Mouse (Mus musculus) cerebellum, postnatal 14 days (tissue): Measurements from ENCODE around the gene Ino80b.

Source experiments
- DNase-seq, 2 experiments: peaks; one replicate each; pipeline ENCODE4 v3.0.0; 2021; ENCODE audit warnings: mixed read lengths in 2 of 2

Gene Ino80b

DNA sequence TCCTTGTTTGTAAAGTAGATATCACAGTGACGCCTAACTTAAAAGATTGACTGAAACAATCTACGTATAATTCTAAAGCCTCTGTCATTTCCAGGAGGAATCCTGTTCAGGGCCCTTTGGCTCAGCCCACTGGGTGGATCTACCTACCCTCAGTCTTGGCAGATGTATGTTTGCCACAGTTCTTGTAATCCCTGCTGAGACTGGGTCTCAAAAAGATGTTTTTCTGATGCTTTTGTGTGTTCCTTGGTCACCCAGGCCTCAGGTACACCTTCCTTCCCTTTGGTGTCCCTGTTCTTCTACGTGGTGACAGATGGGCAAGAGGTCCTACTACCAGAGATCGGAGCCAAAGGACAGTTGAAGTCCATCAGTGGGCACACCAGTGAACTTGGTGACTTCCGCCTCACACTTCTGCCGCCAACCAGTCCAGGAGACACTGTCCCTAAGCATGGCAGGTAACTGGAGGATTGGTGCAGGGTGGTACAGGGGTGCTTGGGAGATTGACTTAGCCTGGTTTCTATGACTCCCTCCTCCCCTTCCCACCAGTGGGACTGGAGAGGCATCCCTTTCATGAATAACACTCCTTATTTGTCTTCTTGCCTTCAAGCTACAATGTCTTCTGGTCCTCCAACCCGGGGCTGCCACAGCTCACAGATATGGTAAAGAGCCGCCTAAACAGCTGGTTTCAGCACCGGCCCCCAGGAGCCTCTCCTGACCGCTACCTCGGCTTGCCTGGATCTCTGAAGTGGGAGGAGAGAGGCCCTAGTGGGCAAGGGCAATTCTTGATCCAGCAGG lies 8.7 kb downstream of the Ino80b start:
- no peak for DNase-seq

DNA sequence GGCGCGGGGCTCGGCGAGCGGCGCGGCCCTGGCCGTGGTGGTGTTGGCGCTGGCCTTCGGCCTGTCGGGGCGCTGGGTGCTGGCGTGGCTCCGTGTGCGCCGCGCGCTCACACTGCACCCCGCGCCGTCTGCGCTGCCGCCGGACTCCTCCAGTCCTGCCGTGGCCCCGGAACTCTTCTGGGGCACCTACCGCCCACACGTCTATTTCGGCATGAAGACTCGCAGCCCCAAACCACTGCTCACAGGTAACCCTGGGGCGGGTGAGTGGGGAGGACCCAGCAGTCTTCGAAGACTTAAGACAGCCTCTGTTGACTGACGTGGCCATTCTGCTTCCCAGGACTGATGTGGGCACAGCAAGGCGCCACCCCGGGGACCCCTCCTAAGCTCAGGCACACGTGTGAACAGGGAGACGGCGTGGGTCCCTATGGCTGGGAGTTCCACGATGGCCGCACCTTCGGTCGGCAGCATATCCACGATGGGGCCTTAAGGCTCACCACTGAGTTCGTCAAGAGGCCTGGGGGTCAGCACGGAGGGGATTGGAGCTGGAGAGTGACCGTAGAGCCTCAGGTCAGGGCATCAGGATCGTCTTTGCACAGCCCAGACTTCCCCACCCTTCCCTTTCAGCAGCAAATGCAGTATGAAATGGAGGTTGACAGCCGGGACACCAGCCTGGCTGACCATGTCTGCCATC lies 9.4 kb downstream of the Ino80b start:
- DNase-seq, result peak in 1 of 2 experiments; percentile 46

DNA sequence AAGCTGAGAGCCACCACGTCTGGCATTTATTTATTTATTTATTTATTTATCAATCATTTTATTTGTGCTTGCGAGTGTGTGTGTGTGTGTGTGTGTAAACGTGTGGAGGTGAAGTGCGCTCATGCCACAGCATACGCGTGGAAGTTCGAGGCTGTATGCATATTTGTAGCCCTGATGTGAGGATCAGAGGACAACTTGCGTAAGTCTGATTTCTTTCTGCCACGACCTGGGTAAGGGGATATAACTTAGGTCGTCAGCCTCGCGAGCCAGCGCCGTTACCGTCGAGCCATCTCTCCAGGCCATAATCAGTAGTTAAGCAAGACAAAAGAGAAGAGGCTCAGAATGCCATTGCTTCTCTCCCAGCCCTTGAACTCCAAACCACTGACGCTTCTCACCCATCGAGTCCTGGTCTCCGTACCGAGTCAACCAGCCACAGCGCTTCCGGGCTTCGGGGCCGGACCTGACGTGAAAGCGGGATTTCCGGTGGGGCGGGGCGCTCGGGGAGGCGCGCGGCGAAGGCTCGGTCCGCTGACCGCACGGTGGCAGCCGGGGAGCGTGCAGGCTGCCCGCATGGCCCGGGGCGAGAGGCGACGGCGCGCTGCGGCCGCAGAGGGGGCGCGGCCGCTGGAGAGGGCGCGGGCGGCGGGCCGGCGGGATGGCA lies 10.1 kb downstream of the Ino80b start, which contains the start of gene Mogs:
Gene Mogs (plus strand): TSS at position 486 of the 661 bp plus-strand sequence.
- peak; percentile 94 to 95 for DNase-seq

DNA sequence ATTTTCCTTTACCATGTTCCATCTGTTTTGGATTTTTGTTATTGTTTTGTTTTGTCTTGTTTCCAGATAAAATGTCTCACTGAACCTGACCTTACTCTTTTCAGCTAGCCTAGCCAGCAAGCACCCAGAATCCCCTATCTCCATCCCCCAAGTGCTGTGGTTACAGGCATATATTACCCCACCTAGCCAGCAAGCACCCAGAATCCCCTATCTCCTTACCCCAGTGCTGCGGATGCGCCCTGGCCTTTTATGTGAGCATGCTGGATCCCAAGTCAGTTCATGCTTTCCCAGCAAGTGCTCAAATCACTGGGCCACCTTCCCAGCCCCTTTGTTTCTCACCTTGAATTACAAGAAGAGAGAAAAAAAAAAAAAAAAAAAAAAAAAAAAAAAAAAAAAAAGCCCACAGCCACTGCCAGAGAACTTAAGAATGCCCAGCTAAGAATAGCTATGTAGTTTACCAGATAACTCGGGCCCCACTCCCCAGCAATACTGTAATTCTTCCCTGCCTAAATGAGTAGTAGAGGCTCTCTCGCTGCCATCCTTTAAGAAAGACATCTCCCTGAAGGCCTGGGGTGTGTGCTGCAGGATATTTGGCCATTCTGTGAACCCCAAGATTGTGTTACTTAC lies 13.6 kb downstream of the Ino80b start:
- DNase-seq, result no peak

DNA sequence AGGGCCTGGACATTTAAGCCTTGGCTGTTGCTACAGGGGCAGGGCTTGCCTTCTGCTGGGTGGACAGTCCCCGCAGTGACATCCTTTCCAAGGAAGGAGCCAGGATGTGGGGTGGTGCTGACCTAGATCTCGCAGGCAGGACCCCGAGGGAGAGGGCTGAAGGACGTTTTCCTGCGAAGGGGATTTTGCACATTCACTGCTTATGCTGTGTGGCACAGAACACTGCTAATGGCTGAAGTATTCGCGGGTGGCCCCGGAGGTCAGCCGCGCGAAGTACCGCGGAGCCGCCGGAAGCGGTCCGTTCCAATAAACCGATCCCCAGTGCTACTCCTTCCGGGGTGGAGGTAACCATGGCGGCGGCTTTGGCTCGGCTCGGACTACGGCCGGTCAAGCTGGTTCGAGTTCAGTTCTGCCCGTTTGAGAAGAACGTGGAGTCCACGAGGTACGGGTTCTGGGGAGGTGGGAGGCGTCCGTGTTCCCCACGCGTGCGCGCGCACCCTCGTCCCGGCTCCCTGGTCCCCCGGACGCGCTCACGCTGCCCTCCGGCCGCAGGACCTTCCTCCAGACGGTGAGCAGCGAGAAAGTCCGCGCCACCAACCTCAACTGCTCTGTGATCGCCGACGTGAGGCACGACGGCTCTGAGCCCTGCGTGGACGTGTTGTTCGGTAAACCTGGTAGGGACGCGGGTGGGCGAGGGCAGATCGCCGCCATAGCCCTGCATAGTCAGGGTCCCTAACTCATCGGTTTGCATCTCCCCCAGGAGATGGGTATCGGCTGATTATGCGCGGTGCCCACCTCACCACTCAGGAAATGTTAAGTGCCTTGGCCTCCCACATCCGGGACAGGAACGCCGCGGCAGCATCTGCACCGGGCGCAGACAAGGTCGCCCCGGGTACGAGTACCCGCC lies 16.2 kb downstream of the Ino80b start, which contains the start of gene Mrpl53:
Gene Mrpl53 (plus strand): TSS at position 279 of the 907 bp plus-strand sequence.
- DNase-seq, result peak; percentile 88 to 89

DNA sequence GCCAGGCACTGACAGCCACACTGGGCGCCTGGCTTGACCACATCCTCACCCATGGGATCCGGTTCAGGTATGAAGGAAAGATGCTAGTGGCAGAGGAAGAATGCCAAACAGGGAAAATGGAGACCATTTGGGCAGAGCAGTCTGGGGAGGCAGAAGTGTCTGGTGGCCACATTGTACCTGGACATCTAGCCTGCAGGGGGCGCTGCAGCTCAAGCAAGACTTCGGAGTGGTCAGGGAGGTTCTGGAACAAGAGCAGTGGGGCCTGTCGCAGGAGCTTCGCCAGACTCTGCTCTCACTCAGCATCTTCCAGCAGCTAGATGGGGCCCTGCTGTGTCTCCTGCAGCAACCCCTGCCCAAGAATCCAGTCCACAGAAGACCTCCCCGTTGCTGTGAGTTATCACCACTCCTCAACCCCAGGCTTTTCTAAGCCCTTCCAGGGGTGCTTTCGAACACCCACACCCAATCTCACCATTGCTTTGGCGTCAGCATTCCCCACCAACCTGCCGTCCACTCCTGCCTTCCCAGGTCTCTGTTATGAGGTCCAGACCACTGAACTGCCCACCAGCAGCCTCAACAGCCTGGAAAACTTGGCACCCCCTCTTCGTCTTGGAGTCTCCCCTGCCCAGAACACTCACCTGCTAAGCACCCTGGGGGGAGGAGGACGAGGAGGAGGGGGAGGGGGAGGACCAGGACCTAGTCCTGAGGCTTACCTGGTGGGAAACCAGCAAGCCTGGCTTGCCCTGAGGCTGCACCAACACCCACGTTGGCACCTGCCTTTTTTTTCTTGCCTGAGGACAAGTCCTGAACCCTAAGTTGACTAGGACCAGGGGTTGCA lies 17.4 kb downstream of the Ino80b start:
- peak; percentile 75 to 93 for DNase-seq

DNA sequence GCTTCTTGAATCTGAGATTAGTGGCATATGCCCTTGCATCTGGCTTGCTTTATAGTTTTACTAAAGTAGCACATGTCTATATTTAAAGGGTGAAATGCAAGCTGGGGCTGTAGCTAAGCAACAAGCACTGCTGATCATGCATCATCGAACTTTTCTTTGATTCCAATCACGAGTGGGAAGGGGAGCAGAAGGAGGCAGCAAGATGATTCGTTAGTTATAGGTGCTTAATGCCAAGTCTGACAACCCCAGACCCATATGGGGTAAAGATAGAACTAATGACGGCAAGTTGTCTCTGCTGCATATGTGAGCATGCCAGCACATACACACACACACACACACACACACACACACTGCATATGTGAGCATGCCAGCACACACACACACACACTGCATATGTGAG lies 21.1 kb downstream of the Ino80b start:
- DNase-seq, result no peak

DNA sequence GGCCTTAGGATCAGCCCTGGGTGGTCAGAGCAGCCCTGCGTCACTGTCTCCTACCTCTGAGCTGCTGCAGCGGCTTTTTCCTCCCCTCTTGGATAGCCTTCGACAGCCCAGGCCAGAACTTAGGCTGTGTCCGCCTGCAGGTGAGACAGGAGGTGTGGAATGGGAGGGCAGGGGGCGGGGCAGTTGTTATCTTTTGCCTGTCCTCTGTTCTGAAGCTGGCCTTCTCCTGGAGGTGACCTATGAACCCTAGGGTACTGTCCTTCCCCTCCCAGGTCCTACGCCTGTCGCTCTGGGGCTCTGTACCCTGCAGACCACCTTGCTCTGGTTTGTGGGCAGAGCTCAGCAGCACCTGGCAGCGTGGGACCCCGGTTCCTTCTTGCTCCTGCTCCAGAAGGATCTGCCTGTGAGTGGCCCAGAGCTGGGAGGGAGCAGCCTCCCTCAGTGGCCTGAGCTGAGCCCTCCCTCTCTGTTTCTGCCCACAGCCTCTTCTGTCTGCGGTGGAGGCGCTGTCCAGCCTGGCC lies 22.0 kb downstream of the Ino80b start:
- DNase-seq, result no peak

DNA sequence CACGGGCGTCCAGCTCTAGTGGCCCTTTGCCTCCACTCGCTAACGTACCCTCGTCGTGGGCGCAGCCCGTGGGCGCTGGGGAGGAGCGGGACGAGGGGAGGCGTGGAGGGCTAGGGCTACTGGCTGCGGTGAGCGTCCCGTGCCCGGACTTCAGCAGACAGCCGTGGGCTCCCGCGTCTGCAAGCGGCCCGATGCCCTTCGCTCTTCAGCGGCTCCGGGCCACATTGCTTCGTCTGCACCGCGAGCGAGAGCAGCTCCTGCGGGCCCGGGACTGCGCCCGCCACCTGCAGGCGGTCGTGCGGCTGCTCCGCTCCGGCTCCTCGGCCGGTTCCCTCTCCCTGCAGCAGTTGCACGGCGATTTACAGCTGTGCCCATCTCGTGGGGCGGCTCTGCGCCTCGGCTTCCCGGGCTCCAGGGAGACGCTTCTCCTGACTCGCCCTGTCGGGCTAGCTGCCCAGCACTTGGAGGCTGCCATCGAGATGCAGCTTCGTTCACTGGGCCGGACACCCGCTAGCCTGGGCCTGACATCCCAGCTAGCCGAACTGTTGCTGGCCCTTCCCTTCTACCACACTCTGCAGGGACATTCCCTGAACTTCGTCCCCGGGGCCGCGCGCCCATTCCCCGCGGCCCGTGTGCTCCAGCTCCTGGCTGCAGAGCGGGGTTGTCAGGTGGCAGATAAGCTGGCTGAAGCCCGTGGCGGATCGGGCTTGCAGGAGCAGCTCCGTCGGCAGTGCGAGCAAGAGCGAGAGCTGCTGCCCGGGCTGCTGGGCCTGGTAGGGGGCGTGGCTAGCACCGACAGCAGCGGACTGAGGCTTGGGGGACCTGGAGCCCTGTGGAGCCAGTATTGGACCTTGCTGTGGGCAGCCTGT lies 23.3 kb downstream of the Ino80b start:
- DNase-seq, result peak; percentile 66 to 68

DNA sequence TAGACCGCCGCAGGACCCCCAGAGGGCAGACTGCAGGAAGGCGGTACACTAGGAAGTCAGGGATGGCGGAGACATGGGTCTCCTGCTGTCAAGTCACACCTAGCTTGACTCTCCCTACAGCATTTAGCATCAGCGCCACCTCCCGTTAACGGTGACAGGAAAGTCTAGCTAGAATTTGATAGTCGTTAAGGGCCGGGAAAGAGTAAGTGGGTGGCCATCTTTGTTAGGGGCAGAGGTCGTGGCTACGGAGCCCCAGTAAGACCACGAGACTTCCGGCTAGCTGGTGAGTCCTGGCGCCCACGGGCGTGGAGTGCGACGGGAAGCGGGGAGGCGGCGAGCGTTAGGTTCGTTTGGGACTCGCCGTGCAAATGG lies 23.9 kb downstream of the Ino80b start, which contains the start of the genes Ccdc142 and Gm42688:
Gene Ccdc142 (plus strand): TSS at position 286 of the 372 bp plus-strand sequence.
Gene Gm42688 (plus strand): TSS at position 302 of the 372 bp plus-strand sequence.
- DNase-seq, result peak; percentile 92

DNA sequence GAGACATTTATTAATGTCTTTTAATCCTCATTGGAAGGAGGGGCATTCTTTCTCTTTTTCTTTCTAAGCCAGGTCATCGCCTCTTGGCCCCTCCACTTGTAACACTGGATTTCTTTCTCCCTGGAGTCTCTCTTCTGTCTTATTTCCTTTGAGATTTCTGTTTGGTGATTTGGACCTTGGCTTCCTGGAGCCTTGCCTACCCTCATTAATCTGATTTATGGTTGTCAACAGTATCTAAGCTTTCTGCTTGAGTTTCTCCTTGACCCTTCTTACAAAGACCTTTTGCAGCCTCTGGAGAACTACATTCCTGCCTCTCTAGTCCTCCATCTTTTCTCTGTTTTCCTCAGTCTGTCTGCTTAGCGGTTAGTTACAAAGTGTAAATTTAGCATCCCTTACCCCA lies 26.8 kb downstream of the Ino80b start:
- no peak for DNase-seq

DNA sequence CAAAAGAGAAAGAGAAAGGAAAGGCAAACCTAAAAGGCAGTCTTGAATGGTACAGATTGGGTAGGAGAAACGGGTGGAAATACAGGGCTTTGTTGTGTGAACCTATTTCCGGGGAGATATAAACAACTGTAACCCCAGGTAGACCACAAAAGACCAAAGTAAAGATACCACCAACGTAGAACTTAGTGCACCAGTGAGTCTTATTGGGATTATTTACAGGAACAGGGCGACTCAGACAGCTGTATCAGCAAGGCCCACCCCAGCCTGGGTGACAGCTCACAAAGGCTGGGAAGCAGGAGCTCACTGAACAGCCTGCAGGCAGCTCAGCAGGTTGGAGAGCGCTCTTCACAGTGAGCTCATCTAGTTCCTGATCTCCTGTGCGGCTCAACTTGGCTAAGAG lies 29.3 kb downstream of the Ino80b start:
- DNase-seq, result no peak

DNA sequence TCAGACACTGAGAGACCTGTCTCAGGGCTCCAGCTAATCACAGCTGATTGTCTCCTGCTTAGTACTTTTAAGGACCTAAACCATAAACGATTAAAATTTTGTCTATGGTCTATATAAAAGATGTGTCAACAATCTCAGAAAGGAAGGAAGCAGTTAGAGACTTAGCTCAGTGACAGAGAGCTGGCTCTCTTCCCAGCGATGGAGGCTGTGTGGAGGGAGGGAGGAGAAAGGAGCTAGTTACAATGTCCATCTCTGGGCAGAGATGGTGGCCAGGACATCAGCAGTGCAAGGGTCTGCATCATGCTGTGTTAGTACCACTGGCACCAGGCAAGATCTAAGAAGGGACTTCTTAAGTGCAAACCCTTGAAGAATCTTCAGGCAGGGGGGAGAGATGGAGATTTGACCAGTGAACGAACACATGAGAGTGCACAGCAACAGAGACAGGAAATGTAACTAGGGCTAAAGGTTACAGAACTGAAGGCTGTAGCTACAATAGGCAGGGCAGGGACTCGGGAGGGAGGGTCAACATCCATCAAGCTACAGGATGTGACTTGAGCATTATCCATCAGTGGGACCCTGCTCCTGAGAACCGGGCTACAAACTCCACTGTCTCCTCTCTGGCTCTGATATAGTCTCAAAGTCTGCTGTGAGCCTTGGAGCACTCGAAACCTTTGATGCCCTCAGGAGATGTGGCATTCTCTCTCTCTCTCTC lies 32.7 kb downstream of the Ino80b start:
- DNase-seq, result no peak

DNA sequence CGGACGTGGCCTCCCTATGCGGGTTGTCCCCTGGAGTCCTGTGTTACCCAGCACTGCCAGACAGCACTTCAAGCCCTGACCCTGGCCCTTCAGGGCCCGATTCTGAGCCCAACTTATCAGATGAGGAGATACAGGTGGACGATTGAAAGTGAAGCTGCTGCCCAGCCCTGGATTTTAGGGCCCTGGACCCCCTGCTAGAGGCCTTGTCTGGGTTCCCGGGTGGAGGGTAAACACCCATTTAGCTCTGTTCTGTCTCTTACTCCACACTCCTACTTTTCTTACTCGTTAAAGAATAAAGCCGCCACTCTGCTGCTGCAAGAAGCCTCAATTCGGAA lies 37.3 kb downstream of the Ino80b start:
- DNase-seq, result no peak

DNA sequence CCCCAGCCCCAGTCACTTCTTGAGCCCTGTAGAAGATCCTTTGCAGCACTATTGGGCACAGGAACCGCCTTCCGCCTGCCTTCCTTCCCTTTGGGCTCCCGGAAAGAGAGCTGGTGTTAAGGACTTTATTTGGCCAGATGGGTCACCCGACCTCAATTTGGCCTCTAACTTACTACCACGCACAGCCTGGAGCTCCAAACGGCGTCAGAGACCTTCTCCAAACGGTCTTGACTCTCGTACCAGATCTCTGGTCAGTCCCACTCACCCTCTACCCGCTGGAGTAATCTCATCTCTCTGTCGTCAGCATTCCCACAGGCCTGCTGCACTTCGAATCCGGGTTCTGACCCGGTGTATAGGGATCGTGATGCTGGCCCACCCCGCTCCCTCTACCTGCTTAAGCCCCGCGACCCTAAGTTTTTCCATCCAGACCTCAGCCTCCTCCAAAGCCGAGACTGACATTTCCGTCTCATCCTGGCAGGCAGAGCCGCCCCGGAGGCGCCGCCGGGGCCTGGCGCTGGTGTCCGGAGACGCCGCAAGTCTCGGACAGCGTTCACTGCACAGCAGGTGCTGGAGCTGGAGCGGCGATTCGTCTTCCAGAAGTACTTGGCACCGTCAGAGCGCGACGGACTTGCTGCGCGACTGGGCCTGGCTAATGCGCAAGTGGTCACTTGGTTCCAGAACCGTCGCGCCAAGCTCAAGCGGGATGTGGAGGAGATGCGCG lies 37.9 kb downstream of the Ino80b start:
- DNase-seq, result peak; percentile 43 to 56

DNA sequence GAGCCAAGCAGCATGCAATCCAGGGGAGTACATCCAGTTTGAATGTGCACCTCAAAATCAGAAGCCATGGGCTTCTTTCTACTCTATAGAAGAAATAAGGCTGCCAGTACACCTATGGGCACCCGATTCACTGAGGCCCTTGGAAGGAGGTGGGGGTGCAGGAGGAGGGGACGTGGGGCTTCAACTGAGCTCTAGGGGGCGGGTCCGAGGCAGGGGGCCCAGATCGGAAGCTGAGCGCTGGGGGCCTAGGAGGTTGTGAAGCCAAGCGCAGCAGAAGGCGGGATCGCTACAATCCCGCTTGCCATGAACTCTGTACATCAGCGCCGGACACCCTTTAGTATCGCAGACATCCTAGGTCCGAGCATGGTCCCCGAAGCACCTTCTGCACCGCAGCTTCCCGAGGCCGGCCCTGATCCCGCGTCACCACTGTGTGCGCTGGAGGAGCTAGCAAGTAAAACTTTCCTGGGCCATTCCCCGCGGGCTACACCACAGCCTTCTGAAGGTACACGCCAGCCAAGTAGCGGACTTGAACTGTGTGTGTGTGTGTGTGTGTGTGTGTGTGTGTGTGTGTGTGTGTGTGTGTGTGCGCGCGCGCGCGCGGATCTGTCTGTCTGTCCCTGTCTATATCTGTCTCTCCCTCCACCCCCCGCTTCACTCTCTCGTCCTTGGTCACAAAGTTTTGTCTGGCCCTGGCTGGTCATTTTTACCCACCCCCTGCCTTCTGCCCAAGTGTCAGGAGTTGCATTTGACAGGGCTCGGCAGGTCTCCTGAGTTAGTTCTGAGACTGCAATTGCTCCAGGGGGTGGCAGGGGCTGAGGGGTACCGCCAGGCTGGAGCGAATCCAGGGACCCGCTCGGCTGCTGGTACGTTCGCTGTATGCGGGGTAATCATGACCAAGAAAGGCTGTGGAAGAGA lies 38.9 kb downstream of the Ino80b start, which contains the start of gene Lbx2:
Gene Lbx2 (plus strand): TSS at position 247 of the 915 bp plus-strand sequence.
- DNase-seq, result no peak

DNA sequence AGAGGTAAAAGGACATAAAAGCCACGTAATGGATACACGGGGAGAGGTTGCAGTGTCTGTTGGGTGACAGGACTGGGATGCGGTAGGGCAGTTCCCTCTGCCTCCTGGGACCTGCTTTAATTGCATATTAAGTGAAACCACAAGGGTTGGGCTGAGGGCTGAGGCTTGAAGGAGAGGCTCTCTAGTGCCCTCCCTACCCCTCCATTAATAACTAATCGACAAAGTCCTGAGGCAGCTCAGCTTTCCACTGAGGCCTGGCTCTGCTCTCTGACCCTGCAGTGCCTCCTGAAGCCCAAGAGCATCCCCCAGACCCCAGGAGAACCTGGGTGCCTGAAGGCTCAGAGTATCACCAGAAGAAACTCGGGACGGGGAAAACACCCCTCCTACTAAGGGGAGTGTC lies 40.8 kb downstream of the Ino80b start:
- DNase-seq, result no peak
